Mouse (Mus musculus) megakaryocyte, embryonic 14.5 days (primary cell): ENCODE data around the gene Rnaseh2c.

Experiments
- FLI1 ChIP-seq: IDR thresholded peaks from 2 replicates; pipeline ENCODE4 v1.6.1; 2012; ENCODE audit warnings: low read length, inconsistent platforms, mixed read lengths
- GATA1 ChIP-seq: IDR thresholded peaks from 3 replicates; pipeline ENCODE4 v1.6.1; 2012; ENCODE audit warnings: mixed read lengths, low read length, inconsistent platforms, borderline replicate concordance

GRCm38 (mm10) chr19:5645280-5645679 is 43.6 kb downstream of the Rnaseh2c start:
- TF ChIP-seq GATA1 (no peak), FLI1 (no peak)
